Mouse (Mus musculus) cerebellum, postnatal 14 days (tissue): ENCODE measurements at regions not wholly inside any gene's neighbourhood (a gene's known extent, or its start where the extent isn't known, plus 50 kb on each side); places are given as distances from the start of the nearest gene placed in this dataset.

Source experiments
- DNase-seq, 2 experiments: peaks; one replicate each; pipeline ENCODE4 v3.0.0; 2021; ENCODE audit warnings: mixed read lengths in 2 of 2

DNA sequence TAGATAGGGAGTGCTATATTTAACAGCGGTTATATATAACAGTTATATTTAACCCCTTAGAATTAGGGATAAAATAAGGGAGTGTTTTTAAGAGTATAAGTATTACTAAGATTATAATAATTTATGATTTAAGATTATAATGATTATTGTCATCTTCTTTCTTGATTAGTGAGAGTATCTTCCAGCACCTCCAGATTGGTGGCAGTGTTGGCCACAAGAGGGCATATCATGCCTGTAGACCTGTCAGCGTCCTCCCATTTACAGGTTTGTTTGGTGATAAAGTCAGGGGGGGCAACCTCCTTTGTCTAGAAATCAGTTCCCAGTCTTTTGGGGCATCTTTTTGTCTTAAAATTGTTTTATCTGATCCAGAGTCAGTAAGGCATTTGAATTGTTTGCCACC, 57.1 kb upstream of the Cdkl5 start:
- peak; percentile 4 to 10 for DNase-seq
